Comparison of ENCODE assay signal across 14 mouse cellular contexts in genomic region chr2:105128564-105128963, GRCm38 (mm10). TPM values are rescaled to one million over a fixed set of nuclear protein-coding genes. Genes with fewer than 3 reads are reported as not detected.
DNase-seq lines count a peak whose midpoint lies in the region; ATAC-seq and TF ChIP-seq lines count a peak whose summit lies in the region.
"Had no signal": no experiment of that assay in that cellular context is flagged by ENCODE, and none has a peak within 500 bp of the region (broad histone marks: within the 10 kb centered on the region; RNA-seq: fewer than 3 reads in every experiment).

No protein-coding gene starts in this region.

- peaks cover 100% of the 10 kb centered on the region for H3K27me3 ChIP-seq in forebrain, embryonic 10.5 days (ENCODE audit: poor library complexity, severe bottlenecking)
- peaks cover 96% of the 10 kb centered on the region for H3K27me3 ChIP-seq in forebrain, embryonic 11.5 days (ENCODE audit: control insufficient read depth, insufficient read depth, low read length)
- peaks cover 84% of the 10 kb centered on the region for H3K27me3 ChIP-seq in kidney, embryonic 15.5 days
- peaks cover 8% of the 10 kb centered on the region for H3K27me3 ChIP-seq in testis, adult 2 months (ENCODE audit: control insufficient read depth, insufficient read depth, low read length)

- no peak overlapping the region for H3K9ac ChIP-seq in forebrain, embryonic 11.5 days (ENCODE audit: low read length)
- H3K9ac ChIP-seq in kidney, embryonic 15.5 days = peak overlapping the region; percentile 76
- H3K9ac ChIP-seq: midbrain, embryonic 12.5 days had no signal

- peak; percentile 35 for DNase-seq in forebrain, embryonic 10.5 days (ENCODE audit: extremely low spot score, low spot score)
- DNase-seq in forebrain, embryonic 11.5 days (ENCODE audit: low spot score) = no peak
- no peak for DNase-seq in kidney, adult 8-10 months
- no peak for DNase-seq in testis, postnatal 14 days (ENCODE audit: low spot score)
- no peak for DNase-seq in cerebellum, postnatal 4 days (ENCODE audit: low spot score in 2 of 2)
- DNase-seq in cerebellum, adult 9-11 months = no peak
- DNase-seq: cerebellum, postnatal 36 days; gastrocnemius, postnatal 14 days; kidney, postnatal 14 days; thymus, postnatal 14 days had no signal

- no peak overlapping the region for H3K27ac ChIP-seq in forebrain, embryonic 10.5 days
- H3K27ac ChIP-seq in forebrain, embryonic 11.5 days (ENCODE audit: low read depth, low read length) = no peak overlapping the region
- peak overlapping the region; percentile 95 for H3K27ac ChIP-seq in kidney, embryonic 15.5 days
- H3K27ac ChIP-seq in testis, adult 2 months (ENCODE audit: control insufficient read depth, insufficient read depth, low read depth, low read length) = peak overlapping the region; percentile 91
- H3K27ac ChIP-seq: midbrain, embryonic 12.5 days had no signal

- no peak for TF ChIP-seq POLR2A in testis, adult 2 months (IDR thresholded peaks at IDR 0.05; ENCODE audit: control insufficient read depth, low read depth, low read length)

- H3K36me3 ChIP-seq in forebrain, embryonic 10.5 days (replicated peaks) = no peaks in the 10 kb centered on the region
- no peaks in the 10 kb centered on the region for H3K36me3 ChIP-seq in forebrain, embryonic 11.5 days (ENCODE audit: control insufficient read depth, insufficient read depth, low read length)
- no peaks in the 10 kb centered on the region for H3K36me3 ChIP-seq in kidney, embryonic 15.5 days
- no peaks in the 10 kb centered on the region for H3K36me3 ChIP-seq in testis, adult 2 months (ENCODE audit: control insufficient read depth, insufficient read depth, low read length)
- H3K36me3 ChIP-seq: G1E; midbrain, embryonic 12.5 days had no signal

- no peak overlapping the region for H3K4me3 ChIP-seq in forebrain, embryonic 10.5 days
- H3K4me3 ChIP-seq in forebrain, embryonic 11.5 days (ENCODE audit: low read depth, low read length) = no peak overlapping the region
- peak overlapping the region; percentile 76 for H3K4me3 ChIP-seq in kidney, embryonic 15.5 days (replicated peaks)
- H3K4me3 ChIP-seq in testis, adult 2 months (ENCODE audit: control insufficient read depth, low read depth, low read length) = peak overlapping the region; percentile 84
- H3K4me3 ChIP-seq: midbrain, embryonic 12.5 days had no signal

- no peaks in the 10 kb centered on the region for H3K9me3 ChIP-seq in forebrain, embryonic 10.5 days
- no peaks in the 10 kb centered on the region for H3K9me3 ChIP-seq in forebrain, embryonic 11.5 days (ENCODE audit: control insufficient read depth, low read length)
- H3K9me3 ChIP-seq in kidney, embryonic 15.5 days (replicated peaks) = no peaks in the 10 kb centered on the region
- H3K9me3 ChIP-seq: midbrain, embryonic 12.5 days had no signal

- H3K4me1 ChIP-seq in forebrain, embryonic 10.5 days = peaks cover 48% of the 10 kb centered on the region
- peaks cover 9% of the 10 kb centered on the region for H3K4me1 ChIP-seq in forebrain, embryonic 11.5 days (replicated peaks; ENCODE audit: control insufficient read depth, insufficient read depth, low read length)
- peaks cover 76% of the 10 kb centered on the region for H3K4me1 ChIP-seq in kidney, embryonic 15.5 days
- H3K4me1 ChIP-seq in testis, adult 2 months (ENCODE audit: control insufficient read depth, insufficient read depth, low read length) = peaks cover 20% of the 10 kb centered on the region

- H3K4me2 ChIP-seq in forebrain, embryonic 11.5 days (ENCODE audit: low read depth, low read length, severe bottlenecking) = no peak overlapping the region
- H3K4me2 ChIP-seq in kidney, embryonic 15.5 days = peak overlapping the region; percentile 63
- H3K4me2 ChIP-seq: midbrain, embryonic 12.5 days had no signal

- WGBS in forebrain, embryonic 10.5 days = 6% methylated on average over 12 of the region's 12 CpGs
- WGBS in forebrain, embryonic 11.5 days = 2% methylated on average over 12 of the region's 12 CpGs
- WGBS in kidney, embryonic 15.5 days = 7% methylated on average over 12 of the region's 12 CpGs

- no peak for ATAC-seq in forebrain, embryonic 11.5 days (replicated peaks; ENCODE audit: low FRiP score)
- no peak for ATAC-seq in kidney, embryonic 15.5 days (replicated peaks; ENCODE audit: low FRiP score)

- no peak for TF ChIP-seq CTCF in testis, adult 2 months (IDR thresholded peaks at IDR 0.05; ENCODE audit: control insufficient read depth, insufficient read depth, insufficient replicate concordance, low read depth, low read length)

RNA-seq across cellular contexts. Expression of gene Wt1, which starts 2.2 kb away (rescaled TPM):
- polyA plus RNA-seq in forebrain, embryonic 10.5 days (2016; fragmentation: Nextera tagmentation; extraction: Ambion mirVana) = 0.12 and 0.21 TPM in 2 replicates
- polyA plus RNA-seq in forebrain, embryonic 11.5 days (2014; fragmentation: Nextera tagmentation; extraction: Ambion mirVana) = 0.11 and 0.15 TPM in 2 replicates
- 126 and 130 TPM in 2 replicates for polyA plus RNA-seq in kidney, embryonic 15.5 days (2015; fragmentation: Nextera tagmentation; extraction: Ambion mirVana)
- 31.5 and 40.2 TPM in 2 replicates for polyA plus RNA-seq in testis, adult 2 months (2012; rRNA removed)
- polyA plus RNA-seq: G1E had no signal

RNA-seq across cellular contexts. Expression of gene Gm11060, which starts 36.7 kb away (rescaled TPM):
- not detected in 2 replicates for polyA plus RNA-seq in forebrain, embryonic 10.5 days (2016; fragmentation: Nextera tagmentation; extraction: Ambion mirVana)
- polyA plus RNA-seq in forebrain, embryonic 11.5 days (2014; fragmentation: Nextera tagmentation; extraction: Ambion mirVana) = not detected in 2 replicates
- polyA plus RNA-seq in kidney, embryonic 15.5 days (2015; fragmentation: Nextera tagmentation; extraction: Ambion mirVana) = not detected in 2 replicates
- polyA plus RNA-seq in testis, adult 2 months (2012; rRNA removed) = not detected in 2 replicates
- polyA plus RNA-seq: G1E; midbrain, embryonic 12.5 days had no signal

Comparison
In these comparisons a context has a peak if more than half of its experiments do, and no peak if none do; other contexts are left out.
1. H3K27ac ChIP-seq: peak in kidney, embryonic 15.5 days (single experiment) and testis, adult 2 months (single experiment); none in forebrain, embryonic 10.5 days (single experiment) and forebrain, embryonic 11.5 days (single experiment).
2. H3K4me3 ChIP-seq: peak in kidney, embryonic 15.5 days (single experiment) and testis, adult 2 months (single experiment); none in forebrain, embryonic 10.5 days (single experiment) and forebrain, embryonic 11.5 days (single experiment).
3. RNA of gene Wt1, which starts 2.2 kb away (polyA plus RNA-seq): 126 to 130 TPM in kidney, embryonic 15.5 days and 31.5 to 40.2 TPM in testis, adult 2 months; 0.11 to 0.15 TPM in forebrain, embryonic 11.5 days and 0.12 to 0.21 TPM in forebrain, embryonic 10.5 days; every median in the first group is over 10 times any median in the second.